Mouse (Mus musculus) testis, adult 2 months (tissue): ENCODE measurements around the gene Smtnl1. TPM values are rescaled to one million over a fixed set of nuclear protein-coding genes. Genes with fewer than 3 reads are reported as not detected.

Source experiments
- H3K27ac ChIP-seq: fragments of 200-500 bp; 2 replicates; pipeline ENCODE4 v1.5.1; 2012; ENCODE audit warnings: low read depth, low read length; ENCODE audit not compliant: control insufficient read depth, insufficient read depth
- H3K27me3 ChIP-seq: fragments of 200-500 bp; 2 replicates; pipeline ENCODE4 v1.6.1; 2012; ENCODE audit warnings: mild to moderate bottlenecking, low read length, moderate library complexity; ENCODE audit not compliant: control insufficient read depth, insufficient read depth
- H3K36me3 ChIP-seq: fragments of 200-500 bp; 2 replicates; pipeline ENCODE4 v1.6.1; 2012; ENCODE audit warnings: mild to moderate bottlenecking, low read length; ENCODE audit not compliant: control insufficient read depth, insufficient read depth
- H3K4me1 ChIP-seq: fragments of 200-500 bp; 2 replicates; pipeline ENCODE4 v1.6.1; 2012; ENCODE audit warnings: low read length; ENCODE audit not compliant: control insufficient read depth, insufficient read depth
- H3K4me3 ChIP-seq: fragments of 200-500 bp; 2 replicates; pipeline ENCODE4 v1.5.1; 2012; ENCODE audit warnings: low read depth, mild to moderate bottlenecking, low read length, moderate library complexity, mixed read lengths; ENCODE audit not compliant: control insufficient read depth
- CTCF ChIP-seq: fragments of 200-500 bp; IDR thresholded peaks from 2 replicates; pipeline ENCODE4 v1.5.1; 2012; ENCODE audit warnings: low read depth, mild to moderate bottlenecking, inconsistent platforms, low read length, moderate library complexity; ENCODE audit not compliant: control insufficient read depth, insufficient read depth, insufficient replicate concordance
- POLR2A ChIP-seq: fragments of 200-500 bp; IDR thresholded peaks from 2 replicates; pipeline ENCODE4 v1.6.1; 2012; ENCODE audit warnings: low read depth, mild to moderate bottlenecking, inconsistent platforms, low read length, moderate library complexity; ENCODE audit not compliant: control insufficient read depth
- polyA plus RNA-seq: library from polyadenylated mRNA; depleted of rRNA; stranded (reverse); fragments of >200 nt; gene quantifications from 2 replicates; pipeline ENCODE4 v1.2.3, GENCODE M21; 2012

The Smtnl1 gene
- polyA plus RNA-seq, 1 experiment = 3.4 TPM

- H3K27me3 ChIP-seq = no peaks in the 10 kb centered on the region
- TF ChIP-seq CTCF (no peak), POLR2A (no peak)
- peaks cover 7% of the 10 kb centered on the region for H3K4me1 ChIP-seq
- H3K4me3 ChIP-seq = peak overlapping the region; percentile 61
- peak overlapping the region; percentile 34; the same call in 1 of the 2 replicates for H3K27ac ChIP-seq
- no peaks in the 10 kb centered on the region for H3K36me3 ChIP-seq
These were observed 23.4 kb downstream of the Smtnl1 start for GRCm38 (mm10) chr2:84799041-84799561.

- H3K36me3 ChIP-seq = no peaks in the 10 kb centered on the region
- H3K4me3 ChIP-seq = peak within 1 kb of the TSS; percentile 61
- peak within 1 kb of the TSS; percentile 34; the same call in 1 of the 2 replicates for H3K27ac ChIP-seq
- no peaks in the 10 kb centered on the region for H3K27me3 ChIP-seq
- peaks cover 7% of the 10 kb centered on the region for H3K4me1 ChIP-seq
- TF ChIP-seq CTCF = no peak
- no peak for TF ChIP-seq POLR2A
These were observed 23.9 kb downstream of the Smtnl1 start, which contains the start of gene Ube2l6 for GRCm38 (mm10) chr2:84798493-84798921. Gene Ube2l6, plus strand, starts transcription at chr2:84798828.

- H3K27ac ChIP-seq = no peak overlapping the region
- H3K4me1 ChIP-seq = peaks cover 7% of the 10 kb centered on the region
- no peaks in the 10 kb centered on the region for H3K36me3 ChIP-seq
- peak overlapping the region; percentile 61 for H3K4me3 ChIP-seq
- peak; percentile 85; the same call in 1 of the 2 replicates for TF ChIP-seq CTCF
- no peak for TF ChIP-seq POLR2A
- no peaks in the 10 kb centered on the region for H3K27me3 ChIP-seq
These were observed 24.5 kb downstream of the Smtnl1 start for GRCm38 (mm10) chr2:84797833-84798492.

- H3K4me1 ChIP-seq = peaks cover 11% of the 10 kb centered on the region
- TF ChIP-seq CTCF (no peak), POLR2A (no peak)
- H3K27me3 ChIP-seq = no peaks in the 10 kb centered on the region
- H3K4me3 ChIP-seq = no peak overlapping the region
- no peaks in the 10 kb centered on the region for H3K36me3 ChIP-seq
- no peak overlapping the region for H3K27ac ChIP-seq
These were observed 28.6 kb downstream of the Smtnl1 start for GRCm38 (mm10) chr2:84793871-84794270.

GRCm38 (mm10) chr2:84793154-84793553 lies 29.3 kb downstream of the Smtnl1 start:
- H3K4me1 ChIP-seq = peaks cover 6% of the 10 kb centered on the region
- H3K36me3 ChIP-seq = no peaks in the 10 kb centered on the region
- H3K27ac ChIP-seq = no peak overlapping the region
- no peak for TF ChIP-seq CTCF
- no peak overlapping the region for H3K4me3 ChIP-seq
- H3K27me3 ChIP-seq = no peaks in the 10 kb centered on the region

- no peaks in the 10 kb centered on the region for H3K36me3 ChIP-seq
- H3K27me3 ChIP-seq = no peaks in the 10 kb centered on the region
- H3K27ac ChIP-seq = no peak overlapping the region
- no peak overlapping the region for H3K4me3 ChIP-seq
- H3K4me1 ChIP-seq = peaks cover 6% of the 10 kb centered on the region
- TF ChIP-seq CTCF (no peak), POLR2A (no peak)
These were observed 29.9 kb downstream of the Smtnl1 start for GRCm38 (mm10) chr2:84792516-84792915.

- no peaks in the 10 kb centered on the region for H3K27me3 ChIP-seq
- TF ChIP-seq POLR2A = no peak
- no peak for TF ChIP-seq CTCF
- H3K27ac ChIP-seq = no peak overlapping the region
- H3K4me1 ChIP-seq = peaks cover 6% of the 10 kb centered on the region
- no peaks in the 10 kb centered on the region for H3K36me3 ChIP-seq
- no peak overlapping the region; the same call in 1 of the 2 replicates for H3K4me3 ChIP-seq
These were observed 32.0 kb downstream of the Smtnl1 start for GRCm38 (mm10) chr2:84790418-84790817.
